Mouse (Mus musculus) cortical plate, adult 2 months (tissue): ENCODE results near the gene Hes5. TPM values are rescaled to one million over a fixed set of nuclear protein-coding genes. Genes with fewer than 3 reads are reported as not detected.

Source experiments
- H3K27ac ChIP-seq: fragments of 200-500 bp; 2 replicates; pipeline ENCODE4 v1.5.1; 2012; ENCODE audit warnings: low read length, control low read depth, inconsistent platforms; ENCODE audit not compliant: insufficient read depth
- H3K4me1 ChIP-seq: fragments of 200-500 bp; 2 replicates; pipeline ENCODE4 v1.6.1; 2011; ENCODE audit warnings: low read length; ENCODE audit not compliant: control insufficient read depth, insufficient read depth
- H3K4me3 ChIP-seq: fragments of 200-500 bp; 2 replicates; pipeline ENCODE4 v1.5.1; 2011; ENCODE audit warnings: mild to moderate bottlenecking, low read length, control low read depth; ENCODE audit not compliant: insufficient read depth
- CTCF ChIP-seq: fragments of 200-500 bp; IDR thresholded peaks from 2 replicates; pipeline ENCODE4 v1.5.1; 2011; ENCODE audit warnings: mild to moderate bottlenecking, control low read depth, low read length; ENCODE audit not compliant: insufficient read depth; ENCODE audit errors: extremely low read depth
- POLR2A ChIP-seq: fragments of 200-500 bp; IDR thresholded peaks from 2 replicates; pipeline ENCODE4 v1.6.1; 2011; ENCODE audit warnings: mild to moderate bottlenecking, low read length, control low read depth; ENCODE audit not compliant: insufficient read depth; ENCODE audit errors: extremely low read depth
- polyA plus RNA-seq: library from polyadenylated mRNA; depleted of rRNA; stranded (reverse); fragments of >200 nt; gene quantifications from 2 replicates; pipeline ENCODE4 v1.2.3, GENCODE M21; 2012; rRNA removed

Gene Hes5
- polyA plus RNA-seq, 1 experiment = 28.2 TPM

GRCm38 (mm10) chr4:155005278-155005677 is 44.6 kb downstream of the Hes5 start:
- Histone ChIP-seq H3K27ac (no peak overlapping the region), H3K4me1 (peaks cover 3% of the 10 kb centered on the region; the same call in 1 of the 2 replicates), H3K4me3 (no peak overlapping the region)
- no peak for TF ChIP-seq POLR2A
- TF ChIP-seq CTCF = no peak

DNA sequence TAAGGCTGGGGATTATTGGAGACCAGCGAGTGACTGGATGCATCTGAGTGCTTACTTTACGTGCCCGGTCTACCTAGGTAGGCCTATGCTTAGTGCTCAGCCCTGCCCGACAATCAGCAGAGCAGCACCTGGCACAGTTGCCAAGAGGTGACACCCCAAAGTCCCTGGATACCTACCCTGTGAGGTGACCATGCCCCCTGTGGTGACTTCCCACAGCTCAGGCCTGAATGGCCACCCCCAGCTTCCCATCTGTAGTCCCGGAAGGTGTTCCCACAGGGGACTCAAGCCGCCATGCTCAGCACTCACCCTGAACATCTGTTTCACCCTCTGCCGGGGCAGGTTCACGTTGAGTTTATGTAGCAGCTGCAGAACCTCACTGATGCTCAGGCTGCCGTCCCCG is 45.6 kb downstream of the Hes5 start:
- H3K4me1 ChIP-seq = peaks cover 3% of the 10 kb centered on the region; the same call in 1 of the 2 replicates

DNA sequence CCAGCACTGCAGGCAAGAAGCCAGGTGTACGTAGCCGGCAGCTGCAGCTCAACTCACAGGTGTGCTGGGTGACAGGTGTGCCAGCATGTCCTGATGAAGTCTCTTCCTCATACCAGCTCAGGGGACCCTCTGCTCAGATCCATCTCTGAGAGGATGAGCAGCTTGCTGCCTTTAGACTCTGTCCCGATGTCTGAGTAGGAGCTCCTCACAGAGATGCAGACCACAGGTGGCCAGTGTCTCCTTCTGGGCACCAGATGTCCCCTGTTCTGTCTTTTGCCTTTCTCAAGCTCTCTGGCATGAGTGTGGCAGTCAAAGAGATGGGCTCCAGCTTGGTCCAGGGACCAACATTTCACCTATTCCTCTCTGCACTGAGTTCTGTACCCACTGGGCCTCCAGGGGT is 46.9 kb downstream of the Hes5 start:
- TF ChIP-seq POLR2A (no peak), CTCF (no peak)
- Histone ChIP-seq H3K4me3 (no peak overlapping the region), H3K4me1 (peaks cover 8% of the 10 kb centered on the region; the same call in 1 of the 2 replicates), H3K27ac (no peak overlapping the region)

More for the DNA sequence above, 45.6 kb downstream of the Hes5 start:
- Histone ChIP-seq H3K4me3 (no peak overlapping the region), H3K27ac (no peak overlapping the region)
- no peak for TF ChIP-seq CTCF
- TF ChIP-seq POLR2A = no peak

GRCm38 (mm10) chr4:155008075-155008474 is 47.4 kb downstream of the Hes5 start:
- H3K27ac ChIP-seq = no peak overlapping the region
- H3K4me3 ChIP-seq = no peak overlapping the region
- no peak for TF ChIP-seq CTCF
- no peak for TF ChIP-seq POLR2A
- H3K4me1 ChIP-seq = peaks cover 9% of the 10 kb centered on the region; the same call in 1 of the 2 replicates

DNA sequence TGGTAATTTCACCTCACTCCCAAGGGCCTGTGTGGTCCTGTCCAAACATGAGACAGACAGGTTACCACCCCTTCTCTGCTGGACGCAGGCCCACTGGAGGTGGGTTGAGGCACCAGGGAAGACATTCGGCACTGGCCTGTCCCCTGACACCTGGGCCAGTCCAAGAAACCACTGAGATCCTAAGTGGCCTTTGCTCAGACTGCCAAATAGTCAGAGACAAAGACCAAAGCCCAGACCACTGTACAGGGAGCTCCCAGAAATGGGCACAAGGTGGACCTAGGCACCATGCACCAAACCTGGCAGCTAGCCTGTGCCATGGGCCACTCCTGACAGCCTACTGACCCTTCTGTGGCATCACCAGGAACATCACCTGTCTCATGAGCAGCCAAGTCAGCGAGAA is 48.5 kb downstream of the Hes5 start:
- H3K4me1 ChIP-seq = peaks cover 9% of the 10 kb centered on the region; the same call in 1 of the 2 replicates
- no peak overlapping the region for H3K27ac ChIP-seq
- no peak for TF ChIP-seq POLR2A
- no peak for TF ChIP-seq CTCF
- no peak overlapping the region for H3K4me3 ChIP-seq

- Histone ChIP-seq H3K4me3 (no peak overlapping the region), H3K4me1 (peaks cover 8% of the 10 kb centered on the region; the same call in 1 of the 2 replicates), H3K27ac (no peak overlapping the region)
- no peak for TF ChIP-seq CTCF
- TF ChIP-seq POLR2A = no peak
Measured at GRCm38 (mm10) chr4:155010870-155011269, 50.1 kb downstream of the Hes5 start.

DNA sequence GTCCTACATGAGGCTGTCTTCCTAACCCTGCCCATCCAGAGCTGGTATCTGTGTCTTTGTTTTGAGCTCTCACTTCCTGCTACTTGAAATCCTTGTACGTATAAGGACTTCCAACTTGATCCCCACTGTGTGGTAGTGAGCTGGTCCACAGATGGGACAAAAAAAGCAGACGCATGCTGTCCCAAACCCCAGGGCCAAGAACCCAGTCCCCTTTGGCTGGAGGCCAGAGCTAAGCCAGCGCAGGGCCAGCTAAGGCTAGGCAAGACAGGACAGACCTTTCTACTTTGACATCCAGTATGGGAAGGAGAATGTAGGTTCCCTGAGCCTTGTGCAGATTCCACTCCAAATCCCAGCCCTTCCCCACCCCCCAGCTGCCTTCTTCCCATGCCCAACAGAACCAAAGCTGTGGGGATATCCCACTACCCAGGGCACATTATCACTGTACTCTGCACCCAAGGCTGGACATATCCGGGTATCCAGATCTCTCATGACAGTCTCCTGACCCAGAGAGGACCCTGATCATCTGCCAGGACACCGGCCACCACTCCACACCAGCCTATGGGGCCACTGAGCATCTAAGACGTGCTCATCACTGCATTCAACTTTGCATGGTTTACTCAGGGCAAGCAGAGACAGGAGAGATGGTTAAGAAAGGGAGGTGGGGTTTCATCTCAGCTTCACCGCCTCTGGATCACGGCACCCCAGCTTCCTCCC is 50.7 kb downstream of the Hes5 start:
- no peak overlapping the region for H3K4me3 ChIP-seq
- H3K27ac ChIP-seq = no peak overlapping the region
- TF ChIP-seq POLR2A (no peak), CTCF (no peak)
- peaks cover 8% of the 10 kb centered on the region; the same call in 1 of the 2 replicates for H3K4me1 ChIP-seq

Other genes starting within 250 kb of the Hes5 start
- gene Ttc34, start 123.5 kb upstream of the Hes5 start, polyA plus RNA-seq = 2.3 and 2.5 TPM in 2 replicates
- gene Mmel1, start 91.3 kb upstream of the Hes5 start, polyA plus RNA-seq = 1.1 and 1.2 TPM in 2 replicates
- gene Fam213b, start 61.8 kb upstream of the Hes5 start, polyA plus RNA-seq = 152 and 155 TPM in 2 replicates
- 2.3 TPM in 2 replicates for gene Tnfrsf14, start 32.4 kb upstream of the Hes5 start, polyA plus RNA-seq
- gene Pank4, start 3.2 kb downstream of the Hes5 start, polyA plus RNA-seq = 64.5 and 68.2 TPM in 2 replicates
- 66.4 and 70.6 TPM in 2 replicates for gene Plch2, start 95.9 kb downstream of the Hes5 start, polyA plus RNA-seq
- gene Pex10, start 106.1 kb downstream of the Hes5 start, polyA plus RNA-seq = 17.8 and 19.5 TPM in 2 replicates
- gene Rer1, start 125.5 kb downstream of the Hes5 start, polyA plus RNA-seq = 81.8 and 86.9 TPM in 2 replicates
- gene Morn1, start 125.7 kb downstream of the Hes5 start, polyA plus RNA-seq = 12.4 and 16.0 TPM in 2 replicates